Mouse (Mus musculus) T-cell, adult 66 days (primary cell): ENCODE measurements around the gene Sema7a. TPM values are rescaled to one million over a fixed set of nuclear protein-coding genes. Genes with fewer than 3 reads are reported as not detected.

ENCODE experiments used
- total RNA-seq, 2 experiments: library from RNA; stranded (reverse); gene quantifications; 3 replicates in 1 of 2; 4 replicates in 1 of 2; pipeline ENCODE4 v1.2.4; 2023

The Sema7a gene
- 1 to 10 TPM; 1.0 to 3.0 TPM for total RNA-seq

GRCm38 (mm10) chr9:57939431-57940348 lies at the start of gene Sema7a:
Gene Sema7a, plus strand, starts transcription at chr9:57940112.

GRCm38 (mm10) chr9:57910254-57911160 lies 29.4 kb upstream of the Sema7a start, which contains the start of gene Ubl7:
Gene Ubl7, plus strand, starts transcription at chr9:57910979.

GRCm38 (mm10) chr9:58005753-58006461 lies 66.0 kb downstream of the Sema7a start, which contains the start of gene Cyp11a1:
Gene Cyp11a1, plus strand, starts transcription at chr9:58006411.

Other genes starting within 250 kb of the Sema7a start
- gene Edc3, start 231.6 kb upstream of the Sema7a start, total RNA-seq = 10 to 100 TPM; 22.4 to 22.9 TPM
- gene Clk3, start 174.3 kb upstream of the Sema7a start, total RNA-seq = 100 to 1,000 TPM; 187 to 199 TPM
- 10 to 100 TPM; 75.8 to 88.6 TPM for gene Arid3b, start 103.3 kb upstream of the Sema7a start, total RNA-seq
- gene Ubl7, start 29.1 kb upstream of the Sema7a start, total RNA-seq = 10 to 100 TPM; 68.5 to 72.6 TPM
- gene Cyp11a1, start 66.3 kb downstream of the Sema7a start, total RNA-seq = under 1 TPM in 1 of 2 experiments, not detected in 1; 0.47 TPM
- gene Stra6, start 123.7 kb downstream of the Sema7a start, total RNA-seq = under 1 TPM; 0.52 to 0.92 TPM
- not detected for gene Ccdc33, start 178.7 kb downstream of the Sema7a start, total RNA-seq